Mouse (Mus musculus) heart, postnatal 4 days (tissue): ENCODE data around the gene Ttc34. TPM values are rescaled to one million over a fixed set of nuclear protein-coding genes. Genes with fewer than 3 reads are reported as not detected.
A peak's percentile ranks its signal among the peaks of the same experiment; 100 is the strongest.

Source experiments
- DNase-seq: peaks from one replicate; pipeline ENCODE4 v3.0.0; 2021
- total RNA-seq, 2 experiments: library from RNA; stranded (reverse); gene quantifications; 2 replicates each; pipeline ENCODE4 v1.2.3; 2021

Ttc34 gene
- total RNA-seq, 2 experiments from 2014 or later: 0.26 to 0.41 TPM

- DNase-seq: peak; percentile 4
Observed at GRCm38 (mm10) chr4:154857366-154858240, 20.3 kb downstream of the Ttc34 start.

- DNase-seq: peak; percentile 2
Observed at GRCm38 (mm10) chr4:154858601-154859000, 21.3 kb downstream of the Ttc34 start.

- DNase-seq: no peak
Observed at GRCm38 (mm10) chr4:154861967-154862366, 24.7 kb downstream of the Ttc34 start.

DNA sequence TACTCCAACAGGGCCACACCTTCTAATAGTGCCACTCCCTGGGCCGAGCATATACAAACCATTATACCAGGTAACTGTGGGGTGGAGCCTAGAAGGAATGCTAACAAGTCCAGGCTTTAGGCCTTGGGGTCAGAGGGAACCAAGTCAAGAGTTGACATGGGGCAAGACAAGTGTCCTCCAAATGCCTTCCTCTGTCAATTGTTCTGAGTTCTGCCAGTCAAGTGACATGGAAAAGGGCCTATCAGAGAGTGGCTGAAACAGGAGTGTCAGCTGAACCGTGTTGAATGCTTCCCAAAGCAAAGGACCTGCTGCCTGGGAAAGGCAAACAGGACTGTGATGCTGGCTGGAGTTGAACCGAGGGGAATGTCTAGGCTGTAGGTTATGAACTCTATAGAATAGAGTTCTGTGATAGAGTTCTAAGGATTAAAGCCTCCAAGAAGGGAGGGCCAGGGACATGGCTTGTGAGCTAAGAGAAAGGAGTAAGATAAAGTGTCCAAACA, 26.2 kb downstream of the Ttc34 start:
- DNase-seq: peak; percentile 5

GRCm38 (mm10) chr4:154864271-154864771, 27.1 kb downstream of the Ttc34 start:
- peak; percentile 96 for DNase-seq

- peak; percentile 10 for DNase-seq
Observed at GRCm38 (mm10) chr4:154864961-154865760, 27.9 kb downstream of the Ttc34 start.

DNA sequence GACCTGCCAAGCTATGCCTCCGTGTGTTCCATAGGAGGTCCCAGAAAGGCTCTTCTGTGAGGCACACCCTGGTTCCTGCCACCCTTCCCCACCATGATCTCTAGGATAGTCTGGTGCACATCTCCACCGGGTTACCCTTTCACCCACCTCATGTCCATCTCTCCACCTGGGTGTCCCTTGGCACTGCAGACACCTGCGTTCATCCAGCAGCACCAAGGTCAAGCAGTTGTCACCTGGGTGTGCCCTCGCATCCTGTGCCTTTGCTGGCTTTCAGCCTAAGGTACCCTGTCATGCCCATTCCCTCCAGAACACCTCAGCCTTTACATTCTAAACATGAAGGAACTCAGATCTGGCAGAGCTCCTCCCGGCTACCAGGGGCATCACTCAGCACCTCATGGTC, 29.1 kb downstream of the Ttc34 start:
- no peak for DNase-seq

- no peak for DNase-seq
Observed at GRCm38 (mm10) chr4:154867257-154867656, 30.0 kb downstream of the Ttc34 start.

DNA sequence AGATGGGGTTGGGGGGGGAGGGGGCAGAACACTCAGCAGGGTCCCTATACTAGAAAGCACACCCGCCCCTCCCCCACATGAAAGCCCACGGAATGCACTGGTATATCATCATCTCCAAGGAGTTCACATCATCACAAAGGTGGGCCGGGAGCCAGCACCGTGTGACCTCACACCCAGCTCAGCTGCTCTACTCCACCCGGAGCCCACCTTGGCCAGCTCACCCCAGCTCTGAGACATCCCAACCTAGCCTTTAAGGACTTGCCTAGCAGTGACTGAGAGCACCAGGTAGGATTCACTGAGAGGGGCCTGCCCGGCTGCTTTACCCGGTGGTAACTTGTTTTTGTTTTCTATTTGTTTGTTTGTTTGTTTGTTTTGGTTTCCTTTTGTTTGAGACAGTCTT, 32.2 kb downstream of the Ttc34 start, which contains the start of gene Mmel1:
Mmel1 (plus strand) TSS at position 146 of the 400 bp plus-strand sequence.
- DNase-seq: no peak

DNA sequence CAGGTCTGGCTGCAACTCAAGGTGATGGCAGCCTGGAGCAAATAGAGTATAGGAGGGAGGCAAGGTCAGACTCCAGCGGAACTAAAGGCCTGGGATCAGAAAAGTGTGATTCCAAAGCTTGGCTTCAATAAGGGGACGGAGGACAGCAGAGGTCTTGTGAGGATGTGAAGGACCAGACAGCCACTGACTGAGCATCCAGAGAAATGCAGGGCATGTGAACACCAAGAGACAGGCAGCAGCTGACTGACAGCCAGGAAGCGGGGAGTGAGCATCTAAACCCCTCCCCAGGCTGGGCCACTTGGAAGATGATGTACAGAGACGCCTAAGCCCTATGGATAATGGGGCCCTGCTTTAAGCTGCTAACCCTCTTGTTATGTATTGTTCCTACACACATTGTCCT, 33.5 kb downstream of the Ttc34 start:
- no peak for DNase-seq

DNA sequence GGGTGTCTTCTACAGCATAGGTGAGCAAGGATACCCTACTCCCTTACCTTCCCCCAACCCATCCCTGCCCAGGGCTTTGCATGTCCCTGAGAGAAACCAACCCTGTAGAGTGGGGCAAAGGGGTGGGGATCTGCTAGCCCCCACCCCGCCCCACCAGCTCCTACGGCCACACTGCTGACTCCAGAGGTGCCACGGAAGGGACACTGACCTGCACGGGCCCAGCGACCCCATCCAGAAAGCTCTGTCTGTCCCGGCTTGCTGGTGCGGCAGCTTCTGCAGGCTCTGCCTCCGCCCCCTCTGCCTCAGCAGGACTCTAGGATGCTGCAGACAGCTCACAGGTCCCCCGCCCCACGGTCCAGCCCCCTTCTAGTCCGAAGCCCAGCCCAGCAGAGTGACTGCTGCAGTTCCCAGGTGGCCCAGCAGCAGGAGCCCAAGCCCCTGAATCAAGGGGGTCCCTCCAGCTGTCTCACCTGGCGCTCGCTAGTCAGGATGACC, 34.5 kb downstream of the Ttc34 start:
- DNase-seq: no peak

GRCm38 (mm10) chr4:154873186-154873585, 35.9 kb downstream of the Ttc34 start:
- no peak for DNase-seq

DNA sequence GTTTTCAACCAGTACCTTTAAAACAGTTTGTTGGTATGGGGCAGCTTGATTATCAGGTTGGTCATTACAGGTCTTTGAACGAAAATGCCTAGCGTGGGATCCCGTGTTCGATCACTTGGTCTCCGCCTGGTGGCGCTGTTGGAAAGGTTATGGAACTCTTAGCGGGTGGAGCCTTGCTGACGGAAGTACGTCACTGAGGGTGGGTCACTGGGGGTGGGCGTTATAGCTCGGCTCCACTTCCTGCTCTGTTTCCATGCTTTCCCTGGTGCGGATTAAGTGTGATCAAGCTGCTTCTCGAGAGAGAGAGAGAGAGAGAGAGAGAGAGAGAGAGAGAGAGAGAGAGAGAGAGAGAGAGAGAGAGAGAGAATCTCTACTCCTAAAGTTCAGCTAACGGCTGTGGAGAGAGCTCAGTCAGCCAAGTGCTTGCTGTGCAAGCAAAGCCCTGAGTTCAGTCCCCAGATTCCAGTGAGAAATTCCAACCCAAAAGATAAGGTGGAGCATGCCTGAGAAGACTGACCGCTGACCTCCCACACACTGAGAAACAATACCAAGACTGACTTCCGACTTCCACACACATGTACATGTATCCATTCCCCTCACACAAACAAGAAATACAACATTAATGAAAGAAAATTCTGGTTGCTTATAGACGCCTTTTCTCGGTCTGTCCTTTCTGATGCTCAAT, 40.7 kb downstream of the Ttc34 start:
- peak; percentile 97 for DNase-seq

- DNase-seq: peak; percentile 67
Observed at GRCm38 (mm10) chr4:154880730-154881129, 43.5 kb downstream of the Ttc34 start.

GRCm38 (mm10) chr4:154882014-154882659, 44.9 kb downstream of the Ttc34 start:
- DNase-seq: no peak

- no peak for DNase-seq
Observed at GRCm38 (mm10) chr4:154885416-154885815, 48.2 kb downstream of the Ttc34 start.

DNA sequence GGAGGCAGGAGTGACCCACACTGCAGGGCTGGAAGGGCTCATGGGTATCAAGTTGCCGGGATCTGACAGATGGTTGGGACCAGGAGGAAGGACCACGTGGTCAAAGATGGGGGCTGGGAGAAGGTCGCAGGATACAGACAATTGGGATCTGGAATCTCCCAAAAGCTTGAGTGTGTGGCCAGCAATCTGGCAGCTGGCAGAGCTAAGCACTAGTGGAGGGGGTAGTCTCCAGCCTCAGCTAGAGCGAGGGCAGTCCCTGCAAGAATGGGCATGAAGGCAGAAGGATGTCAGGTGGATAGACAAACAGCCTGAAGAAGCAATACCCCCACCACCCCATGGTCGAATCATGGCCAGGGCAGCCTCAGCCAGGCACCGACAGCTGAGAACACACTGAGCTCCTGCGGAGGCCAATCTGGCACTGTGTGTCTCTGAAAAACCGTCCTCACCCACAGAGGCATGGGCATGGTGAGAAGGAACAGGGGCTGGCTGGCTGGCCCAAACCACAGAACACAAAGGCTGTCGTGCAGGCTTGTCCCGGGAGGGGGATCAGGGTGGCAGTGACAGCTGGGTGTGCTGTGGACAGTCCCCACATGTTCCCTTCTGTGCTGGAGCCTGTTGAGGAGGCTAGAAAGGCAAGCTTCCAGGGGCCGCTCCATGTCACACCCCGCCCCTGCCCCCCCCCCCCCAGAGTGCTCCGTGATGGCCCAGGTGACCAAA, 49.8 kb downstream of the Ttc34 start:
- DNase-seq: no peak

- DNase-seq: no peak
Observed at GRCm38 (mm10) chr4:154887593-154888250, 50.5 kb downstream of the Ttc34 start.

GRCm38 (mm10) chr4:154890887-154891286, 53.6 kb downstream of the Ttc34 start:
- no peak for DNase-seq

- no peak for DNase-seq
Observed at GRCm38 (mm10) chr4:154895549-154895948, 58.3 kb downstream of the Ttc34 start.
